Mouse (Mus musculus) stomach, embryonic 14.5 days (tissue): ENCODE measurements around the gene Pptc7. TPM values are rescaled to one million over a fixed set of nuclear protein-coding genes. Genes with fewer than 3 reads are reported as not detected.

ENCODE experiments used
- ATAC-seq: fragments of 200-750 bp; cut with Nextera tagmentation; 2 replicates; pipeline ENCODE4 v1.8.0; 2017; ENCODE audit warnings: low read depth, moderate TSS enrichment; ENCODE audit not compliant: insufficient number of reproducible peaks, insufficient read depth, low FRiP score
- H3K27ac ChIP-seq: fragments of 300-500 bp; sonication (generic); 2 replicates; pipeline ENCODE4 v1.5.1; 2014; ENCODE audit warnings: mild to moderate bottlenecking, low read length, moderate library complexity, mixed read lengths
- H3K27me3 ChIP-seq: fragments of 300-500 bp; sonication (generic); 2 replicates; pipeline ENCODE4 v1.6.1; 2014; ENCODE audit warnings: low read length, control low read depth, mixed read lengths; ENCODE audit not compliant: control insufficient read depth, insufficient read depth
- H3K36me3 ChIP-seq: fragments of 300-500 bp; sonication (generic); 2 replicates; pipeline ENCODE4 v1.6.1; 2014; ENCODE audit warnings: mild to moderate bottlenecking, control low read depth, low read length, moderate library complexity, mixed read lengths; ENCODE audit not compliant: control insufficient read depth, insufficient read depth
- H3K4me1 ChIP-seq: fragments of 300-500 bp; sonication (generic); 2 replicates; pipeline ENCODE4 v1.6.1; 2014; ENCODE audit warnings: low read length, control low read depth, mixed read lengths; ENCODE audit not compliant: control insufficient read depth, insufficient read depth
- H3K4me2 ChIP-seq: fragments of 300-500 bp; sonication (generic); replicated peaks from 2 replicates; pipeline ENCODE4 v1.6.1; 2014; ENCODE audit warnings: low read depth, low read length, control low read depth
- H3K4me3 ChIP-seq: fragments of 300-500 bp; sonication (generic); 2 replicates; pipeline ENCODE4 v1.5.1; 2014; ENCODE audit warnings: low read depth, low read length, control low read depth
- H3K9ac ChIP-seq: fragments of 300-500 bp; sonication (generic); replicated peaks from 2 replicates; pipeline ENCODE4 v1.6.1; 2014; ENCODE audit warnings: low read depth, mild to moderate bottlenecking, control low read depth, low read length, moderate library complexity, mixed read lengths
- H3K9me3 ChIP-seq: fragments of 300-500 bp; sonication (generic); 2 replicates; pipeline ENCODE4 v1.6.1; 2016; ENCODE audit warnings: low read depth, low read length, control low read depth; ENCODE audit not compliant: control insufficient read depth
- WGBS: fragments of 180-500 bp; shearing (Covaris S2); extraction: QIAGEN DNeasy Blood & Tissue Kit; methylation state at CpG from one replicate; pipeline ENCODE4 v1.1.7; 2014; 5-methylcytosine and 5-hydroxymethylcytosine counted together
- polyA plus RNA-seq: library from polyadenylated mRNA; unstranded; fragments of >200 nt; fragmentation: Nextera tagmentation; extraction: Ambion mirVana; gene quantifications from 2 replicates; pipeline ENCODE4 v1.2.1, GENCODE M21; 2014

Pptc7 gene
- polyA plus RNA-seq, 1 experiment from 2014 or later = 11.3 TPM

- H3K4me1 ChIP-seq = peaks cover 7% of the 10 kb centered on the region; the same call in 1 of the 2 replicates
- no peak overlapping the region for H3K4me2 ChIP-seq
- no peaks in the 10 kb centered on the region for H3K36me3 ChIP-seq
- ATAC-seq = no peak
- no peak overlapping the region for H3K27ac ChIP-seq
- 80% methylated on average over 7 of the region's 7 CpGs for WGBS
- no peaks in the 10 kb centered on the region for H3K27me3 ChIP-seq
- no peak overlapping the region for H3K4me3 ChIP-seq
- H3K9ac ChIP-seq = no peak overlapping the region
- H3K9me3 ChIP-seq = no peaks in the 10 kb centered on the region
These were observed 5.2 kb upstream of the Pptc7 start for GRCm38 (mm10) chr5:122278946-122279345.

DNA sequence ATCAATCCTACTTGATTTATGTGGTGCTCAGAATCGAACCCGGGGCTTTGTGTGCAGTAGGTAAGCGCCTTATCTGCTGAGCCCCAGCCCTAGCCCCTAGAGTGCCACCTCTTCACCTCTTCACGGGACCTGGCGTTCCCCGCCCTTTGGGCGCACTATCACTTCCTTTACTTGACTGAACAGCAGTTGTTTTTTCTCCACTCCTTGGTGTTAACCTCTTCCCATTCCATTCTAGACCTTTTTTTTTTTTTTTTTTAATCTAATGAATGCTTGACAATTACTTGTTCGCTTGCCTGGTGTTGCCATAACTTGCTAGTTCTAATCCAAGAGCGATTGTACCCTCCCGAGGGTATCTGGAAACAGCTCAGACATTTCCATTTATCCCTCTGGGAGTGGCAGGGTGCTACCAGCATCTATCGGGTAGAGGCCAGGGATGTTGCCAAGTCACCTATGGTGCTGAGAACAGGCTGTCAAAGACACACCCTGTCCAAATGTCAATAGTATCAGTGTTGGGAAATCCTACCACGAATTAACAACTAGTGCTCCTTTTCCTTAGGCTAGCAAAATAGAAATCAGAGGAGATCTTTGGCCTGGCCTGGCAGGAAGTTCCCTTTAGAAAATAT is 4.3 kb upstream of the Pptc7 start:
- H3K4me2 ChIP-seq = no peak overlapping the region; the same call in 1 of the 2 replicates
- ATAC-seq = no peak
- H3K27ac ChIP-seq = no peak overlapping the region
- H3K4me3 ChIP-seq = no peak overlapping the region
- H3K9ac ChIP-seq = no peak overlapping the region
- no peaks in the 10 kb centered on the region for H3K36me3 ChIP-seq
- 63% methylated on average over 12 of the region's 12 CpGs for WGBS
- H3K9me3 ChIP-seq = no peaks in the 10 kb centered on the region
- no peaks in the 10 kb centered on the region for H3K27me3 ChIP-seq
- peaks cover 7% of the 10 kb centered on the region; the same call in 1 of the 2 replicates for H3K4me1 ChIP-seq

GRCm38 (mm10) chr5:122280422-122280826 is 3.7 kb upstream of the Pptc7 start:
- no peak overlapping the region for H3K27ac ChIP-seq
- peak overlapping the region; percentile 14; the same call in 1 of the 2 replicates for H3K4me2 ChIP-seq
- ATAC-seq = no peak

DNA sequence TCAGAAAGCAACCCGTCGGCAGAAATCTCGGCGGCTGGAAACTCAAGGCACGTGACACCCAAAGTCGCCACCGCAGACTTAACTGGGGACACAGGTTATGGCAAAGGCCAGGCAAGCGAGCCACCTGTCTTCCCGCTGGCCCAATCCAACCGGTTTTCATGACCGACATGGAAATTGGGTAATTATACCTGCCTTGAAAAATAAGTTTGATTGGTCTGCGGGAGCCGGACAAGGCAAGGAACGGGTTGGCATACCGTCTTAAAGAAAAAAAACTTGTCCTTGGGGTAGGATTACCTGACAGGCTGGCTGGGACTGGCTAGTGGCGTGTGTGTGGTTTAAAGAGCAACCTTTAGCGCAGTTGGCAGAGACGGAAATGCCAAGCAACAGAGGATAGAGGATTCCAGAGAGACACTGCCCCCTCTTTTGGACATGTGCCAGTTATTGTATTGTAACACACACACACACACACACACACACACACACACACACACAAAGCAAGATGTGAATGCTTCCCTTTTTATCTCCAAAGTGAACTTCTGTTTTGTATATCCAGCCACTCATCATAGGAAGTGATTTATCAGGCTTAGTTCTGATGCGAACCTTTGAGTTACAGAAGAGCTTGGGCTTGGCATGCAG is 3.2 kb upstream of the Pptc7 start:
- no peaks in the 10 kb centered on the region for H3K9me3 ChIP-seq
- no peak overlapping the region for H3K9ac ChIP-seq
- H3K4me1 ChIP-seq = peaks cover 15% of the 10 kb centered on the region
- no peaks in the 10 kb centered on the region for H3K36me3 ChIP-seq
- 24% methylated on average over 19 of the region's 19 CpGs for WGBS
- 0 out of 2 replicates have a peak overlapping the region, but pooled peaks have one; percentile 8 for H3K4me3 ChIP-seq
- H3K27ac ChIP-seq = no peak overlapping the region
- peak overlapping the region; percentile 14; the same call in 1 of the 2 replicates for H3K4me2 ChIP-seq
- no peak for ATAC-seq
- no peaks in the 10 kb centered on the region for H3K27me3 ChIP-seq

More at GRCm38 (mm10) chr5:122280422-122280826, 3.7 kb upstream of the Pptc7 start:
- Histone ChIP-seq H3K4me1 (peaks cover 9% of the 10 kb centered on the region), H3K36me3 (no peaks in the 10 kb centered on the region), H3K9me3 (no peaks in the 10 kb centered on the region), H3K9ac (no peak overlapping the region), H3K4me3 (0 out of 2 replicates have a peak overlapping the region, but pooled peaks have one; percentile 8), H3K27me3 (no peaks in the 10 kb centered on the region)
- WGBS = 30% methylated on average over 6 of the region's 6 CpGs

DNA sequence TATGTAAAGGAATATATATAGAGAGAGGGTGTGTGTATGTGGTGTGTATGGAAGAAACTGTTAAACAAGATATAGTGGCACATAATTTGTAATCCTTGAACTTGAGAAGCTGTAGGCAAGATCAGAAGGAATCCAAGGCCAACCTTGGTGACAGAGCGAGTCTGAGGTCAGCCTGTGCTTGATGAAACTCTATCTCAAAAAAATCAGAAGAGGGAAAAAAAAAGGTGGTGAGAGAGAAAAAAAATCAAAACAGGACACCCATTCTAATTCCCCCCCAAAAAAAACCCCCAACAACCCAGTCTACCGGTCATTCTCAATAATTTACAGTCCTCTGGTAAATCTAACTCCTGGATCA is 360 bp upstream of the Pptc7 start:
- no peaks in the 10 kb centered on the region for H3K9me3 ChIP-seq
- H3K4me2 ChIP-seq = peak overlapping the region; percentile 16; the same call in 1 of the 2 replicates
- no peaks in the 10 kb centered on the region for H3K27me3 ChIP-seq
- peak overlapping the region; percentile 91 for H3K4me3 ChIP-seq
- no peak overlapping the region for H3K9ac ChIP-seq
- WGBS = 30% methylated on average over 2 of the region's 2 CpGs
- no peaks in the 10 kb centered on the region for H3K36me3 ChIP-seq
- no peak overlapping the region for H3K27ac ChIP-seq
- no peak for ATAC-seq
- H3K4me1 ChIP-seq = peaks cover 19% of the 10 kb centered on the region

- H3K27me3 ChIP-seq = no peaks in the 10 kb centered on the region
- H3K4me1 ChIP-seq = peaks cover 19% of the 10 kb centered on the region
- peak overlapping the region; percentile 99 for H3K4me2 ChIP-seq
- H3K27ac ChIP-seq = no peak overlapping the region; the same call in 1 of the 2 replicates
- H3K4me3 ChIP-seq = peak overlapping the region; percentile 91
- H3K9ac ChIP-seq = peak overlapping the region; percentile 78
- 2% methylated on average over 34 of the region's 34 CpGs for WGBS
- no peaks in the 10 kb centered on the region for H3K9me3 ChIP-seq
- 0 out of 2 replicates have a peak, but pooled peaks have one; percentile 4 for ATAC-seq
- H3K36me3 ChIP-seq = no peaks in the 10 kb centered on the region
These were observed 1.0 kb downstream of the Pptc7 start for GRCm38 (mm10) chr5:122285029-122285766.

- H3K27ac ChIP-seq = no peak overlapping the region
- peaks cover 16% of the 10 kb centered on the region for H3K4me1 ChIP-seq
- no peaks in the 10 kb centered on the region for H3K36me3 ChIP-seq
- 50% methylated on average over 7 of the region's 7 CpGs for WGBS
- H3K27me3 ChIP-seq = no peaks in the 10 kb centered on the region
- H3K4me3 ChIP-seq = peak overlapping the region; percentile 91
- no peak for ATAC-seq
- peak overlapping the region; percentile 99 for H3K4me2 ChIP-seq
- no peaks in the 10 kb centered on the region for H3K9me3 ChIP-seq
- H3K9ac ChIP-seq = no peak overlapping the region
These were observed 1.6 kb downstream of the Pptc7 start for GRCm38 (mm10) chr5:122285767-122286150.

DNA sequence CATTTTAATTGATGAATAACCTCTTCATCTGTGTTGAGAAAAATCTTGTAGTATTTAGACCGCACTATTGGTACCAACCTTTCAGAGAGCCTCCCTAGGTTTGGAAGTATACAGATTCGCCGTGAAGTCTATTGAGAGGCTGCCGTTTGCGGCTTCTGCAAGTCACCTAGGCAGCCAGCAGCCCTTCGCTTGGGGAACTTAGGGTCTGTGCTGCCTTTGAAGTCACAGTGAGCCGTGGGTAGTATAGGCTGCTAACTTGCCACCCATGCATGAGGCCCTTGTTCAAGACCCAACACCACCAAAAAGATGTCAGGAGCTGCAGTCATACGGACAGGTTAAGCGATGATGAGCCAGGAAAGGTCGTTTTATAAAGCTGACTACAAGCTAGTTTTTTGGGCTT is 2.0 kb downstream of the Pptc7 start:
- H3K4me2 ChIP-seq = no peak overlapping the region
- no peak for ATAC-seq
- no peak overlapping the region for H3K9ac ChIP-seq
- no peaks in the 10 kb centered on the region for H3K9me3 ChIP-seq
- H3K27me3 ChIP-seq = no peaks in the 10 kb centered on the region
- H3K4me3 ChIP-seq = peak overlapping the region; percentile 91; the same call in 1 of the 2 replicates
- no peak overlapping the region for H3K27ac ChIP-seq
- no peaks in the 10 kb centered on the region for H3K36me3 ChIP-seq
- H3K4me1 ChIP-seq = peaks cover 15% of the 10 kb centered on the region
- 87% methylated on average over 10 of the region's 10 CpGs for WGBS
